Mouse (Mus musculus): ENCODE data around the gene Mapk13. TPM values are rescaled to one million over a fixed set of nuclear protein-coding genes. Genes with fewer than 3 reads are reported as not detected.
A peak's percentile ranks its signal among the peaks of the same experiment; 100 is the strongest.

Mapk13 gene
- polyA plus RNA-seq, 1 experiment from 2014 or later: 29.8 TPM

- H3K9ac ChIP-seq: no peak overlapping the region
- H3K36me3 ChIP-seq: no peaks in the 10 kb centered on the region
- H3K4me3 ChIP-seq: no peak overlapping the region
- no peaks in the 10 kb centered on the region for H3K9me3 ChIP-seq
- no peak overlapping the region for H3K4me2 ChIP-seq (replicated peaks)
- H3K27ac ChIP-seq: no peak overlapping the region
- H3K4me1 ChIP-seq: peaks cover 5% of the 10 kb centered on the region; the same call in 1 of the 2 replicates
- H3K27me3 ChIP-seq: no peaks in the 10 kb centered on the region
- WGBS: 87% methylated on average over 3 of the region's 3 CpGs
- ATAC-seq (ENCODE audit: low FRiP score, low read depth): no peak
These were observed 10.6 kb downstream of the Mapk13 start for GRCm38 (mm10) chr17:28779735-28780134.

GRCm38 (mm10) chr17:28780836-28781235 lies 11.7 kb downstream of the Mapk13 start:
- Histone ChIP-seq H3K4me1 (peaks cover 5% of the 10 kb centered on the region; the same call in 1 of the 2 replicates), H3K9ac (0 out of 2 replicates have a peak overlapping the region, but pooled peaks have one; percentile 9), H3K4me2 (replicated peaks) (no peak overlapping the region), H3K36me3 (no peaks in the 10 kb centered on the region), H3K4me3 (no peak overlapping the region), H3K27ac (no peak overlapping the region), H3K27me3 (no peaks in the 10 kb centered on the region), H3K9me3 (no peaks in the 10 kb centered on the region)
- 69% methylated on average over 3 of the region's 3 CpGs for WGBS
- no peak for ATAC-seq (ENCODE audit: low FRiP score, low read depth)

- Histone ChIP-seq H3K4me2 (replicated peaks) (no peak overlapping the region), H3K4me3 (no peak overlapping the region), H3K36me3 (no peaks in the 10 kb centered on the region), H3K4me1 (peaks cover 5% of the 10 kb centered on the region; the same call in 1 of the 2 replicates), H3K27ac (no peak overlapping the region), H3K9me3 (no peaks in the 10 kb centered on the region), H3K9ac (0 out of 2 replicates have a peak overlapping the region, but pooled peaks have one; percentile 9), H3K27me3 (no peaks in the 10 kb centered on the region)
- WGBS: 42% methylated on average over 9 of the region's 9 CpGs
- no peak for ATAC-seq (ENCODE audit: low FRiP score, low read depth)
These were observed 12.4 kb downstream of the Mapk13 start for GRCm38 (mm10) chr17:28781290-28782045.

- H3K4me3 ChIP-seq: no peak overlapping the region
- ATAC-seq (ENCODE audit: low FRiP score, low read depth): no peak
- H3K9ac ChIP-seq: no peak overlapping the region
- H3K9me3 ChIP-seq: no peaks in the 10 kb centered on the region
- no peaks in the 10 kb centered on the region for H3K36me3 ChIP-seq
- H3K27ac ChIP-seq: no peak overlapping the region
- WGBS: 89% methylated on average over 3 of the region's 3 CpGs
- no peaks in the 10 kb centered on the region for H3K27me3 ChIP-seq
- peaks cover 5% of the 10 kb centered on the region; the same call in 1 of the 2 replicates for H3K4me1 ChIP-seq
- H3K4me2 ChIP-seq (replicated peaks): no peak overlapping the region
These were observed 15.9 kb downstream of the Mapk13 start for GRCm38 (mm10) chr17:28785036-28785435.

- no peak overlapping the region for H3K4me2 ChIP-seq (replicated peaks)
- H3K4me1 ChIP-seq: no peaks in the 10 kb centered on the region
- no peak for ATAC-seq (ENCODE audit: low FRiP score, low read depth)
- no peaks in the 10 kb centered on the region for H3K36me3 ChIP-seq
- no peaks in the 10 kb centered on the region for H3K27me3 ChIP-seq
- no peaks in the 10 kb centered on the region for H3K9me3 ChIP-seq
- H3K27ac ChIP-seq: no peak overlapping the region
- H3K9ac ChIP-seq: no peak overlapping the region
- WGBS: 97% methylated on average over 12 of the region's 12 CpGs
- H3K4me3 ChIP-seq: no peak overlapping the region
These were observed 18.4 kb downstream of the Mapk13 start for GRCm38 (mm10) chr17:28787507-28787906.

- no peak overlapping the region for H3K4me2 ChIP-seq (replicated peaks)
- H3K27ac ChIP-seq: no peak overlapping the region
- H3K9ac ChIP-seq: no peak overlapping the region
- H3K4me1 ChIP-seq: peaks cover 15% of the 10 kb centered on the region
- no peak overlapping the region for H3K4me3 ChIP-seq
- no peak for ATAC-seq (ENCODE audit: low FRiP score, low read depth)
- H3K9me3 ChIP-seq: 0 out of 2 replicates have a peak, but pooled peaks cover 6% of the 10 kb centered on the region
- no peaks in the 10 kb centered on the region for H3K36me3 ChIP-seq
- no peaks in the 10 kb centered on the region for H3K27me3 ChIP-seq
- WGBS: 89% methylated on average over 4 of the region's 4 CpGs
These were observed 27.9 kb downstream of the Mapk13 start for GRCm38 (mm10) chr17:28797031-28797430.

- H3K27ac ChIP-seq: peak overlapping the region; percentile 98; the same call in 1 of the 2 replicates
- 11% methylated on average over 14 of the region's 14 CpGs for WGBS
- H3K4me2 ChIP-seq (replicated peaks): peak overlapping the region; percentile 83
- ATAC-seq (ENCODE audit: low FRiP score, low read depth): no peak
- no peaks in the 10 kb centered on the region for H3K36me3 ChIP-seq
- no peaks in the 10 kb centered on the region for H3K27me3 ChIP-seq
- peaks cover 28% of the 10 kb centered on the region for H3K4me1 ChIP-seq
- 0 out of 2 replicates have a peak, but pooled peaks cover 6% of the 10 kb centered on the region for H3K9me3 ChIP-seq
- peak overlapping the region; percentile 80 for H3K4me3 ChIP-seq
- H3K9ac ChIP-seq: peak overlapping the region; percentile 99
These were observed 30.4 kb downstream of the Mapk13 start for GRCm38 (mm10) chr17:28799291-28800160.

GRCm38 (mm10) chr17:28800281-28800670 lies 31.2 kb downstream of the Mapk13 start:
- Histone ChIP-seq H3K9ac (peak overlapping the region; percentile 99), H3K36me3 (no peaks in the 10 kb centered on the region; the same call in 1 of the 2 replicates), H3K4me2 (replicated peaks) (peak overlapping the region; percentile 83), H3K27ac (peak overlapping the region; percentile 98), H3K9me3 (0 out of 2 replicates have a peak, but pooled peaks cover under 1% of the 10 kb centered on the region), H3K4me3 (peak overlapping the region; percentile 80), H3K4me1 (peaks cover 28% of the 10 kb centered on the region), H3K27me3 (no peaks in the 10 kb centered on the region)
- peak; percentile 32; the same call in 1 of the 2 replicates for ATAC-seq (ENCODE audit: low FRiP score, low read depth)
- WGBS: under 1% methylated on average over 15 of the region's 15 CpGs

GRCm38 (mm10) chr17:28800671-28801412 lies 31.7 kb downstream of the Mapk13 start, which contains the start of gene Brpf3:
Gene Brpf3, plus strand, starts transcription at chr17:28801090.
- under 1% methylated on average over 77 of the region's 99 CpGs for WGBS
- ATAC-seq (ENCODE audit: low FRiP score, low read depth): peak; percentile 68
- Histone ChIP-seq H3K4me3 (peak within 1 kb of the TSS; percentile 80), H3K36me3 (peaks cover 3% of the 10 kb centered on the region), H3K9me3 (no peaks in the 10 kb centered on the region), H3K9ac (peak within 1 kb of the TSS; percentile 99), H3K27ac (peak within 1 kb of the TSS; percentile 98), H3K4me1 (peaks cover 28% of the 10 kb centered on the region), H3K27me3 (no peaks in the 10 kb centered on the region), H3K4me2 (replicated peaks) (peak within 1 kb of the TSS; percentile 88)

- Histone ChIP-seq H3K27ac (peak overlapping the region; percentile 98), H3K4me1 (peaks cover 28% of the 10 kb centered on the region), H3K4me2 (replicated peaks) (peak overlapping the region; percentile 88), H3K9ac (peak overlapping the region; percentile 99), H3K4me3 (peak overlapping the region; percentile 80), H3K36me3 (peaks cover 10% of the 10 kb centered on the region), H3K9me3 (no peaks in the 10 kb centered on the region), H3K27me3 (no peaks in the 10 kb centered on the region)
- WGBS: 0% methylated on average over 17 of the region's 42 CpGs
- ATAC-seq (ENCODE audit: low FRiP score, low read depth): peak; percentile 98
These were observed 32.4 kb downstream of the Mapk13 start for GRCm38 (mm10) chr17:28801474-28802005.

GRCm38 (mm10) chr17:28802006-28802481 lies 32.9 kb downstream of the Mapk13 start:
- no peak for ATAC-seq (ENCODE audit: low FRiP score, low read depth)
- peaks cover 28% of the 10 kb centered on the region for H3K4me1 ChIP-seq
- peak overlapping the region; percentile 17; the same call in 1 of the 2 replicates for H3K27ac ChIP-seq
- peak overlapping the region; percentile 78 for H3K9ac ChIP-seq
- no peaks in the 10 kb centered on the region for H3K27me3 ChIP-seq
- H3K9me3 ChIP-seq: no peaks in the 10 kb centered on the region
- peaks cover 15% of the 10 kb centered on the region for H3K36me3 ChIP-seq
- peak overlapping the region; percentile 80 for H3K4me3 ChIP-seq
- WGBS: under 1% methylated on average over 18 of the region's 18 CpGs
- H3K4me2 ChIP-seq (replicated peaks): peak overlapping the region; percentile 88
